Mouse (Mus musculus) liver, embryonic 12.5 days (tissue): ENCODE data around the gene Tardbp. TPM values are rescaled to one million over a fixed set of nuclear protein-coding genes. Genes with fewer than 3 reads are reported as not detected.

ENCODE experiments used
- ATAC-seq: fragments of 200-750 bp; cut with Nextera tagmentation; 2 replicates; pipeline ENCODE4 v1.8.0; 2017; ENCODE audit warnings: moderate number of reproducible peaks, mild to moderate bottlenecking, moderate library complexity
- H3K27ac ChIP-seq: fragments of 300-500 bp; sonication (generic); 2 replicates; pipeline ENCODE4 v1.5.1; 2016; ENCODE audit warnings: mild to moderate bottlenecking
- H3K27me3 ChIP-seq: fragments of 300-500 bp; sonication (generic); replicated peaks from 2 replicates; pipeline ENCODE4 v1.6.1; 2016; ENCODE audit warnings: mild to moderate bottlenecking, moderate library complexity
- H3K36me3 ChIP-seq: fragments of 300-500 bp; sonication (generic); 2 replicates; pipeline ENCODE4 v1.6.1; 2016; ENCODE audit warnings: mild to moderate bottlenecking, moderate library complexity
- H3K4me1 ChIP-seq: fragments of 300-500 bp; sonication (generic); 2 replicates; pipeline ENCODE4 v1.6.1; 2016
- H3K4me2 ChIP-seq: fragments of 300-500 bp; sonication (generic); 2 replicates; pipeline ENCODE4 v1.6.1; 2016; ENCODE audit warnings: mild to moderate bottlenecking, moderate library complexity
- H3K4me3 ChIP-seq: fragments of 300-500 bp; sonication (generic); 2 replicates; pipeline ENCODE4 v1.5.1; 2016; ENCODE audit warnings: mild to moderate bottlenecking, moderate library complexity
- H3K9ac ChIP-seq: fragments of 300-500 bp; sonication (generic); 2 replicates; pipeline ENCODE4 v1.6.1; 2016; ENCODE audit warnings: mild to moderate bottlenecking, moderate library complexity
- H3K9me3 ChIP-seq: fragments of 300-500 bp; sonication (generic); replicated peaks from 2 replicates; pipeline ENCODE4 v1.6.1; 2016; ENCODE audit warnings: mild to moderate bottlenecking, moderate library complexity
- whole genome bisulfite sequencing: fragments of 180-500 bp; shearing (Covaris S2); methylation state at CpG from one replicate; pipeline ENCODE4 v1.1.7; 2016; ENCODE audit not compliant: insufficient replicate concordance; 5-methylcytosine and 5-hydroxymethylcytosine counted together
- polyA plus RNA-seq: library from polyadenylated mRNA; unstranded; fragments of >200 nt; fragmentation: Nextera tagmentation; extraction: Ambion mirVana; gene quantifications from 2 replicates; pipeline ENCODE4 v1.2.1, GENCODE M21; 2016

Tardbp gene
- polyA plus RNA-seq, 1 experiment from 2014 or later, result 220 TPM

DNA sequence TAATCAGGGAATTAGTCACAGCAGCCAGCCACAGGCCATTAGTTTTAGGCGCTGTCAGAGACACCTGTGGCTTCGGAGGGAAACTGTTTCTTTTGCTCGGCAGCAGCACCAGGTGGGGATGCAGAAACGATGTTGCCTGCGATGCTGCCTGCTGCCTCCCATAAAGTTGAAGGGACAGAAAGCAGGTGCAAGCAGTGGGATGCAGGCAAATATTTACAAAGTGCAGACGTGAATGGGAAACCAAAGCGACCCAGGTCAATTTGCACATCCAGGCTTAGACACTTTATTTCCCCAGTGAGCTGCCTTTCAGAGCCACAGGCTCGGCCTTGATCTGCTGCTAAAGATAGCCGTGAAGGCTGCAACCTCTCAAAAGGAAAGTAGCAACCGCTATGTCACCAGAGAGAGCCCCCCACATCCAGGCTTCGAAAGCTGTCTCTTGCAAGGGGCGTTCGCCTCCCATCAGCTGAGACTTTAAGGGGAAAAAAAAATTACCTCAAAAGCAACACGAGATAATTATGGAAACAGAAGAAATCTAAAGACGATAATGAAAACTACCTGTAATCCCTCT, 30.0 kb upstream of the Tardbp start:
- Histone ChIP-seq H3K4me1 (peaks cover 1% of the 10 kb centered on the region; the same call in 1 of the 2 replicates), H3K9me3 (0 out of 2 replicates have a peak, but pooled peaks cover 3% of the 10 kb centered on the region), H3K4me2 (no peak overlapping the region), H3K36me3 (no peaks in the 10 kb centered on the region), H3K27me3 (0 out of 2 replicates have a peak, but pooled peaks cover 16% of the 10 kb centered on the region), H3K4me3 (no peak overlapping the region), H3K27ac (no peak overlapping the region), H3K9ac (no peak overlapping the region)
- WGBS, result 51% methylated on average over 15 of the region's 15 CpGs
- no peak for ATAC-seq

DNA sequence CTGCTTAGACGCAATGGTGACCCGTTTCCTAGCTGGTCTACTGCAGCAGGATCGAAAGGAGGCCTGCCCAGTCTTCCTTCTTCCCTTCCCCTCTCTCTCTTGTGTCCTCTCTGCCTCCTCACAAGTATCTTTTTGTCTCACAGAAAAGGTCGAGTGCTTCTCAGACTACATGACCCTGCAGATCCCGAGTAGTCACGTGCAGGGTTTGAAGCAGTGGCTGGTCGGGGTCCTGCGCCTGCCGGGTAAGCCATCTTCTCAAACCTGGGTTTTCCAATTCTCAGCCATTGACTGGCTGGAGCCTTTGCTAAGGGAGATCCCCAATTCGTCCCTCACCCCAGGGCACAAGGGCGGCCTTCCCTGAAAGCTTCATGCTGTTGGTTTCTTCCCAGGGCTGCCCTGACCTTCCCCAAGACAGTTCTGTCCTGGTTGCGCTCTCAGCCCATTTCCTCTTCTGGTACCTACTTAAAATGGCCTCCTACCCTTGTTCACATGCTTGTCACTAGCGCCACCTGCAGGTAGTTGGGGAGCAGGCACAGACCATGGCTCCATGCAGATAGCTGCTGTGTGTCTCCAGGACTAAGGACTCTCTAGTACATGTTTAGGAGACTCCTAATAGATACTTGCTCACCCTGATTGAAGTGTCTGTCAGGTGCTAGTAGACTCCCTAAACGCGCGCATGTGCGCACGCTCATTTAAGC, 28.0 kb upstream of the Tardbp start:
- Histone ChIP-seq H3K27ac (no peak overlapping the region), H3K4me1 (no peaks in the 10 kb centered on the region), H3K36me3 (no peaks in the 10 kb centered on the region), H3K9me3 (0 out of 2 replicates have a peak, but pooled peaks cover 3% of the 10 kb centered on the region), H3K4me2 (no peak overlapping the region), H3K9ac (no peak overlapping the region), H3K27me3 (0 out of 2 replicates have a peak, but pooled peaks cover 16% of the 10 kb centered on the region), H3K4me3 (no peak overlapping the region)
- 80% methylated on average over 18 of the region's 18 CpGs for WGBS
- peak; percentile 59; the same call in 1 of the 2 replicates for ATAC-seq

DNA sequence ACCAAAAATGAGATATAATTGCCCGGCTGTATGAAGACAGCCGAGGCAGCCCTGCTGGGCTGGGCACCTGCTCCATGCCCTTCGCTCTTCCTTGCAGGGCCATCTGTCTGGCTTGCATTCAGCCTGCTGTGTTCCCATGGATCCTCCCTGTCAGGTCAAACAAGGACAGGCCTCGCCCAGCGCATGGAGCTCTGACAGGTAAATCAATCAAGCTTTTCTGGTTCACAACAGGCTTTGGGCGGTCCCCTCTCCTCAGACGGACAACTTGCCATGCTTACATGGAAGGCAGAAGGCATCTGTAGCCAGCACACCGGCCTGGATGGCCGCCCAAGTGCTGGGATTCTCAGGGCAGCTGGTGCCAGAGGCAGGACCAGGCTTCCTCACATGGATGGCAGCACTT, 24.2 kb upstream of the Tardbp start:
- no peak for ATAC-seq
- Histone ChIP-seq H3K27ac (no peak overlapping the region), H3K4me1 (no peaks in the 10 kb centered on the region), H3K9ac (no peak overlapping the region), H3K4me2 (no peak overlapping the region), H3K27me3 (peaks cover 12% of the 10 kb centered on the region), H3K9me3 (0 out of 2 replicates have a peak, but pooled peaks cover 3% of the 10 kb centered on the region), H3K36me3 (no peaks in the 10 kb centered on the region), H3K4me3 (no peak overlapping the region)
- WGBS, result 63% methylated on average over 9 of the region's 9 CpGs

DNA sequence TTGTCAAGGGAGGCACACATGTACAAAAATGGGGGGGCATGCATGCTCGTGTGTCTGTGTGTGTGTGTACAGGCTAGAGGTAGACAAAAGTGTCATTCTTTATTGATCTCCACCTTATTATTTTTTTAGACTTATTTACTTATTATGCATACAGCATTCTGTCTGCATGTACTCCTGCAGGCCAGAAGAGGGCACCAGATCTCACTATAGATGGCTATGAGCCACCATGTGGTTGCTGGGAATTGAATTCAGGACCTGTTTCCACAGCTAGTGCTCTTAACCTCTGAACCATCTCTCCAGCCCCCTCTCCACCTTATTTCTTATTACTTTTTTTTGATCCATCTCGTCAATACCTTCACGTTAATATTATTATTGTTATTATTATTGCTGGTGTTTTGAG, 22.5 kb upstream of the Tardbp start:
- no peak for ATAC-seq
- H3K36me3 ChIP-seq, result no peaks in the 10 kb centered on the region
- H3K27ac ChIP-seq, result no peak overlapping the region
- H3K4me2 ChIP-seq, result no peak overlapping the region
- WGBS, result 42% methylated on average over 3 of the region's 3 CpGs
- H3K4me1 ChIP-seq, result peaks cover under 1% of the 10 kb centered on the region; the same call in 1 of the 2 replicates
- H3K9me3 ChIP-seq, result 0 out of 2 replicates have a peak, but pooled peaks cover 3% of the 10 kb centered on the region
- no peak overlapping the region for H3K9ac ChIP-seq
- peaks cover 13% of the 10 kb centered on the region for H3K27me3 ChIP-seq
- no peak overlapping the region for H3K4me3 ChIP-seq

DNA sequence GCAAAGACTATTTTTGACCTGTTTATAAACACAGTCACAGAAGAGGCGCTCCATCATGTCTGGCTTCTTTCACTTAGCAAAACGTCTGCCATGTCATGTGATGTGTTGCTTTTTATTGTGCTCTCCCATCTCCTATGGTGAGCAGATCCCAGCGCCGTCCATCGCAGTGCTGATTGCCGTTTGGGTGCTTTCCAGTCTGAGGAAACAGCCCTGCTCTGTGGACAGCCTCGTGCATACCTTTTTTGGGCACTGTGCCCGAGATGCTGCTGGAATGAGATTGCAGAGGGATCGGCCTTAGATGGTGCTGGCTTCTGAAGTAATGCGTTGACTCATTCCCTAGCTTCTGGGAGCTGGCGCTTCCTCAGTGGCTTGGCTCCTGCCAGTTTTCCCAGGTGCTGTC, 19.8 kb upstream of the Tardbp start:
- Histone ChIP-seq H3K9ac (no peak overlapping the region), H3K27ac (no peak overlapping the region)
- ATAC-seq, result no peak

DNA sequence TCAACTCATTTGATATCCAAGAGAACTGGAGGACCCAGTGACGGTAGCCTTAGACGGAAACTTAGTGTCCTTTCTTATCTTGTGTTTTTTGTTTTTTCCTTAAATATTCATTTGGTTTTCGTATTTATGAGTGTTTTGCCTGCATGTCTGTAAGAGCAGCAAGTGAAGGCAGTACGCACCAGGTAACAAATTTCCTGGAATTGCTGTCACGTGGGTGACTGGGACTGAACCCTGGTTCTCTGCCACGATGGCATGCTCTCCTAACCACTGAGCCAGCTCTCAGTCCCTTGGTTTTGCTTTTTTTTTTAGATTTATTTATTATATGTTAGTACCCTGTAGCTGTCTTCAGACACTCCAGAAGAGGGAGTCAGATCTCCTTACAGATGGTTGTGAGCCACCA, 18.1 kb upstream of the Tardbp start:
- H3K27ac ChIP-seq, result no peak overlapping the region
- H3K4me2 ChIP-seq, result no peak overlapping the region
- H3K36me3 ChIP-seq, result no peaks in the 10 kb centered on the region
- H3K9ac ChIP-seq, result no peak overlapping the region
- 62% methylated on average over 6 of the region's 6 CpGs for WGBS
- H3K9me3 ChIP-seq, result no peaks in the 10 kb centered on the region
- peaks cover 8% of the 10 kb centered on the region for H3K27me3 ChIP-seq
- no peak overlapping the region for H3K4me3 ChIP-seq
- peaks cover 11% of the 10 kb centered on the region for H3K4me1 ChIP-seq
- ATAC-seq, result no peak

More for the DNA sequence above, 19.8 kb upstream of the Tardbp start:
- Histone ChIP-seq H3K4me2 (no peak overlapping the region), H3K4me3 (no peak overlapping the region), H3K27me3 (peaks cover 14% of the 10 kb centered on the region), H3K36me3 (no peaks in the 10 kb centered on the region), H3K4me1 (peaks cover 11% of the 10 kb centered on the region), H3K9me3 (no peaks in the 10 kb centered on the region)
- 61% methylated on average over 11 of the region's 11 CpGs for WGBS

DNA sequence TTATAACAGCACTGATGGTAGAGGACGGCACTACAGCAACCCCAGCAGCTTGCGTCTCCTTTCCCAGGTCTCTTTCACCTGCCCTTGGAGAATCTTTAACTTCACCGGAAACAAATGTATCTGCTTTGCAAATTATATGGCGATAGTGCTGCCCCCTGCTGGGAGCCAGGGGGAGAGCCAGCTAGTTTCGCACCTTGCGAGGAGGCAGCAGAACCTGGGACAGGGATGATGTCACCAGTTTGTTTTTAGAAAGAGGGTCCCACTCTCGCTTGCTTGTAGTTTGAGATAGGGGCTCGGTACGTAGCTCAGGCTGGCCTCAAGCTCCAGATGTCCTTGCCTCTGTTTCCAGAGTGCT, 17.3 kb upstream of the Tardbp start:
- Histone ChIP-seq H3K9me3 (no peaks in the 10 kb centered on the region), H3K4me1 (peaks cover 14% of the 10 kb centered on the region), H3K4me2 (peak overlapping the region; percentile 55), H3K36me3 (no peaks in the 10 kb centered on the region), H3K27me3 (peaks cover 10% of the 10 kb centered on the region), H3K4me3 (peak overlapping the region; percentile 25), H3K9ac (peak overlapping the region; percentile 36; the same call in 1 of the 2 replicates), H3K27ac (no peak overlapping the region)
- ATAC-seq, result no peak
- 2% methylated on average over 9 of the region's 9 CpGs for WGBS

DNA sequence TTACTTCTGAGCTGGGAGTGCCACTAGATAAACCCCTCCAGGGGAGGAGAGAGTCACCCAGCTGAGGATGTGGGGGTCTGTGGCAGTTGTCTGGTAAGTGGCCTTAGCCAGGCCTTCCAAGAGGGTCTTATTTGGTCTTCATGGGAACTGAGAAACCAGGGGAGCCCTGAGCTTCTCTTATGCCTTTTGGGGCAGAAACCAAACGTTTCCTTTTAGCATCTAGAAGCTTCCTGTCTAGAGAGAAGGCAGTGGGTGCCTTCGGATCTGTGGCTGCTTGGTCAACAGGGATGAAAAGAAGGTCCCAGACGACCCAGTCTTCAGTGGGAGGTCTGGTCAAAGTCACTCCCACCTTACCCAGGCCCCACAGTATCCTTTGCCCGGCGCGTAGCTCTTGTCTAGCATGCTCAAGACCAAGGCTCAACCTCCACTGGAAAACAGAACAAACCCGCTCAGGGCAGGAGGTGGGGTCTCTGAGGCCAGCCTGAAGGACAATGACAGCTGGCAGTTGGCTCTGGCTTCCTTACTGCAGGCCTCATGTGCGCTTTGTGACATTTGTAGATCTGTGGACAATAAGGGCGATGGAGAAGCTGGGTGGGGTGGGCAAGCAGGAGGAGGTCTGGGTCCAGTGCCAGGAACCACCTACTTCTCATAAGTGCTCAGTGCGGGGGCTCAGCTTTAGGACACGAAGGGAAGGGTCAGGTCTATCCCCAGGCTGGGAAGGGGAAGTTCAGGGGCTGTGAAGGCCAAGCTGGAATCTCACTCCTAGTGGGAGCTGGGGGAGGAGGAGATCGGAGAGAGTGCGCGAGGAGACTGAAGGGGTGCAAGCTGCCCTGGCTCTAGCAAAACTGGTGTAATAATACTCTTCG, 16.7 kb upstream of the Tardbp start, which contains the start of gene Gm572:
Gm572 (plus strand) TSS at position 27 of the 866 bp plus-strand sequence.
- Histone ChIP-seq H3K27ac (no peak within 1 kb of the TSS), H3K4me1 (peaks cover 14% of the 10 kb centered on the region), H3K9me3 (no peaks in the 10 kb centered on the region), H3K27me3 (peaks cover 10% of the 10 kb centered on the region), H3K9ac (peak within 1 kb of the TSS; percentile 36; the same call in 1 of the 2 replicates), H3K4me2 (peak within 1 kb of the TSS; percentile 55), H3K4me3 (peak within 1 kb of the TSS; percentile 25), H3K36me3 (no peaks in the 10 kb centered on the region)
- 45% methylated on average over 15 of the region's 15 CpGs for WGBS
- no peak for ATAC-seq

DNA sequence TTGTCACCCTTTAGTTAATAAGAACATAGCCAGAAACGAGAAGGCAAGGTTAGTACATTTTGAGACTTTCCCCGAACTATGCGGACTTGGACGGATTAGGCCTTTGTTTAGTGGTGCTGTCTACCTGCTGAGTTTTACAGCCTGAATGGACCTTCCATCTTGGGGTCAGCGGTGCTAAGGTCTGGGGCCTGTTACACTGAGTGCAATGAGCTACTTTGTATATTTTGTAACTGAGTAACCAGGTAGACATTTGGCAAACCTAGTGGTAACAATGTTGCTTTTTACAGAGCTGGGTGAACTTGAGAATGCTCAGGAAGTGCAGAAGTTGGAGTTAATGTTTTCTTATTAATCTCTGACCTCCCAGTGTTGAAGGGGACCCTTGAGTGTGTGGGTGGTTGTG, 14.3 kb upstream of the Tardbp start:
- H3K9ac ChIP-seq, result no peak overlapping the region
- WGBS, result 82% methylated on average over 5 of the region's 5 CpGs
- ATAC-seq, result no peak
- H3K4me3 ChIP-seq, result no peak overlapping the region
- no peaks in the 10 kb centered on the region for H3K36me3 ChIP-seq
- H3K4me2 ChIP-seq, result no peak overlapping the region
- H3K9me3 ChIP-seq, result no peaks in the 10 kb centered on the region
- no peak overlapping the region for H3K27ac ChIP-seq
- peaks cover 21% of the 10 kb centered on the region for H3K4me1 ChIP-seq
- H3K27me3 ChIP-seq, result peaks cover 5% of the 10 kb centered on the region; the same call in 1 of the 2 replicates

DNA sequence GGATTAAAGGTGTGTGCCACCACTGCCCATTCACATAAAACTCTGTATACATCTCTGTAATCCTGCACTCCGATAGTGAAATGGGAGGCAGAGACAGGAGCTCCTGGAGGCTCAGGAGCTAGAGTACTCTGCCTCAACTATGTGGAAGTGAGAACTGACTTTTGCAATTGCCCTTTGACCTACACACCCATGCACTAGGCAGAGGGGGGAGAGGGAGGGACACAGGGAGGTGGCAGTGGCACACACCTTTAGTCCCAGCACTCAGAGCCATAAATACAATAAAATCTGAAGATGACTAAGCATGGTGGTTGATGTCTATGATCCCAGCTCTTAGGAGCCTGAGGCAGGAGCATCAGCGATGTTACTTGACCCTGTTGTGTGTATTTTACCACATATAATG, 12.6 kb upstream of the Tardbp start:
- Histone ChIP-seq H3K4me1 (peaks cover 21% of the 10 kb centered on the region), H3K27ac (no peak overlapping the region), H3K4me2 (no peak overlapping the region), H3K27me3 (peaks cover 5% of the 10 kb centered on the region; the same call in 1 of the 2 replicates), H3K36me3 (no peaks in the 10 kb centered on the region), H3K4me3 (no peak overlapping the region), H3K9me3 (no peaks in the 10 kb centered on the region), H3K9ac (no peak overlapping the region)
- ATAC-seq, result no peak
- WGBS, result 67% methylated on average over 2 of the region's 2 CpGs

DNA sequence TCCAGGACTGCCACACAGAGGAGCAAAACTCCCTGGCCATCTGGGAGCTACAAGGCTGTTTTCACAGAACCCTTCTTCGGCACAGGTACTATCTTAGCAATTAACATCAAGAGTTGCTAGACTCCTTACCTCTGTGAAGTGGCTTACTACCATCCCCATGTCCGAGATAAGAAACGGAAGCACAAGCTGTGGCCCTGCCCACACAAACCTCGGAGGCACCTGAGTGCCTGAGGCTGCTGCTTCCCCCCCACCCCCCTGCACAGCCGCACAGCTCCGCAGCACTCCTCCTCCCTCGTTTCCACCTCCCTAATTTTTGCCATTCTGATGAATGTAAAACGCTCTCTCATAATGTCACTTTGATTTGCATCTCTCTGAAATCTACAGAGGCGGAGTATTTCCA, 11.5 kb upstream of the Tardbp start:
- 34% methylated on average over 9 of the region's 9 CpGs for WGBS
- Histone ChIP-seq H3K4me3 (no peak overlapping the region), H3K4me2 (no peak overlapping the region), H3K9ac (no peak overlapping the region), H3K4me1 (peaks cover 15% of the 10 kb centered on the region), H3K9me3 (no peaks in the 10 kb centered on the region), H3K27me3 (0 out of 2 replicates have a peak, but pooled peaks cover 2% of the 10 kb centered on the region), H3K27ac (no peak overlapping the region), H3K36me3 (no peaks in the 10 kb centered on the region)
- no peak for ATAC-seq

DNA sequence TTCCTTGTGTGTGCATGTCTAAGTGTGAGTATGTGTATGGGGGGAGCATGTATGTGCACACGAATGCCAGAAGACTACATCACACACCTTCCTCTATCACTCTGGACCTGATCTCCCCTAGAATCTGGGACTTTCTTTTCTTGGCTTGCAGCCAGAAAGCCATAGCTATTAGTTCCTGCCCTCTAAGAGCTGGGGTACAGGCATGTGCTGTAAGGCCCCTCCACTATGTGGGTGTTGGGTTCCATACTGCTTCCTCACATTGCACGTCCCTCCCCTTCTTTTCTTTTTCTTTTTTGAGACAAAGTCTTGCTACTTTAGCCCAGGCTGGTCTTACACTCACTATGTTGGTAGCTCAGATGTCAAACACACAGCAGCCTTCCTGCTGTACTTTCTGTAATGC, 8.5 kb upstream of the Tardbp start:
- no peak for ATAC-seq
- H3K27ac ChIP-seq, result no peak overlapping the region
- no peak overlapping the region for H3K9ac ChIP-seq
- 0 out of 2 replicates have a peak, but pooled peaks cover 2% of the 10 kb centered on the region for H3K27me3 ChIP-seq
- H3K4me2 ChIP-seq, result no peak overlapping the region
- no peaks in the 10 kb centered on the region for H3K9me3 ChIP-seq
- no peak overlapping the region for H3K4me3 ChIP-seq
- no peaks in the 10 kb centered on the region for H3K36me3 ChIP-seq
- peaks cover 20% of the 10 kb centered on the region for H3K4me1 ChIP-seq
- 62% methylated on average over 2 of the region's 2 CpGs for WGBS
